Mouse (Mus musculus) urinary bladder, postnatal 36 days (tissue): ENCODE results near the gene Cd109.

Experiments used
- DNase-seq, 2 experiments: peaks; one replicate each; pipeline ENCODE4 v3.0.0; 2022; ENCODE audit warnings: low spot score in 2 of 2, mixed read lengths in 1 of 2

Gene Cd109

GRCm38 (mm10) chr9:78615401-78616021 lies at the start of gene Cd109:
Gene Cd109, plus strand, starts transcription at chr9:78615546.
- peak; percentile 43 to 48 for DNase-seq

GRCm38 (mm10) chr9:78569934-78570333 lies 45.4 kb upstream of the Cd109 start:
- DNase-seq: no peak

GRCm38 (mm10) chr9:78576466-78576865 lies 38.9 kb upstream of the Cd109 start:
- DNase-seq: no peak

GRCm38 (mm10) chr9:78578824-78579223 lies 36.5 kb upstream of the Cd109 start:
- no peak for DNase-seq

- DNase-seq: no peak
These were observed 35.5 kb upstream of the Cd109 start for GRCm38 (mm10) chr9:78579644-78580396.

- no peak for DNase-seq
These were observed 28.0 kb upstream of the Cd109 start for GRCm38 (mm10) chr9:78587218-78587883.

- DNase-seq: peak; percentile 93
These were observed 27.4 kb upstream of the Cd109 start, which contains the start of gene Slc17a5 for GRCm38 (mm10) chr9:78587914-78588313. Gene Slc17a5, minus strand, starts transcription at chr9:78588041.

- DNase-seq: peak in 1 of 2 experiments; percentile 16
These were observed 26.8 kb upstream of the Cd109 start for GRCm38 (mm10) chr9:78588411-78589033.

GRCm38 (mm10) chr9:78590471-78590870 lies 24.9 kb upstream of the Cd109 start:
- DNase-seq: no peak

GRCm38 (mm10) chr9:78595257-78595656 lies 20.1 kb upstream of the Cd109 start:
- no peak for DNase-seq

GRCm38 (mm10) chr9:78595769-78596555 lies 19.4 kb upstream of the Cd109 start:
- DNase-seq: no peak

- DNase-seq: peak; percentile 23 to 34
These were observed 18.5 kb upstream of the Cd109 start for GRCm38 (mm10) chr9:78596834-78597233.

GRCm38 (mm10) chr9:78599927-78600326 lies 15.4 kb upstream of the Cd109 start:
- DNase-seq: no peak

GRCm38 (mm10) chr9:78601046-78601730 lies 14.2 kb upstream of the Cd109 start:
- DNase-seq: peak; percentile 28 to 38

GRCm38 (mm10) chr9:78614201-78614600 lies 1.1 kb upstream of the Cd109 start:
- DNase-seq: no peak

- DNase-seq: no peak
These were observed 3.9 kb downstream of the Cd109 start for GRCm38 (mm10) chr9:78619285-78619684.

GRCm38 (mm10) chr9:78623301-78623747 lies 8.0 kb downstream of the Cd109 start:
- DNase-seq: peak; percentile 47 to 56

GRCm38 (mm10) chr9:78629991-78630390 lies 14.6 kb downstream of the Cd109 start:
- no peak for DNase-seq

GRCm38 (mm10) chr9:78631755-78632434 lies 16.5 kb downstream of the Cd109 start:
- no peak for DNase-seq

GRCm38 (mm10) chr9:78633976-78634375 lies 18.6 kb downstream of the Cd109 start:
- no peak for DNase-seq
